Mouse (Mus musculus): Measurements from ENCODE around the gene Izumo4. TPM values are rescaled to one million over a fixed set of nuclear protein-coding genes. Genes with fewer than 3 reads are reported as not detected.

Izumo4 gene
- polyA plus RNA-seq, 1 experiment from 2014 or later, result 22.3 TPM

DNA sequence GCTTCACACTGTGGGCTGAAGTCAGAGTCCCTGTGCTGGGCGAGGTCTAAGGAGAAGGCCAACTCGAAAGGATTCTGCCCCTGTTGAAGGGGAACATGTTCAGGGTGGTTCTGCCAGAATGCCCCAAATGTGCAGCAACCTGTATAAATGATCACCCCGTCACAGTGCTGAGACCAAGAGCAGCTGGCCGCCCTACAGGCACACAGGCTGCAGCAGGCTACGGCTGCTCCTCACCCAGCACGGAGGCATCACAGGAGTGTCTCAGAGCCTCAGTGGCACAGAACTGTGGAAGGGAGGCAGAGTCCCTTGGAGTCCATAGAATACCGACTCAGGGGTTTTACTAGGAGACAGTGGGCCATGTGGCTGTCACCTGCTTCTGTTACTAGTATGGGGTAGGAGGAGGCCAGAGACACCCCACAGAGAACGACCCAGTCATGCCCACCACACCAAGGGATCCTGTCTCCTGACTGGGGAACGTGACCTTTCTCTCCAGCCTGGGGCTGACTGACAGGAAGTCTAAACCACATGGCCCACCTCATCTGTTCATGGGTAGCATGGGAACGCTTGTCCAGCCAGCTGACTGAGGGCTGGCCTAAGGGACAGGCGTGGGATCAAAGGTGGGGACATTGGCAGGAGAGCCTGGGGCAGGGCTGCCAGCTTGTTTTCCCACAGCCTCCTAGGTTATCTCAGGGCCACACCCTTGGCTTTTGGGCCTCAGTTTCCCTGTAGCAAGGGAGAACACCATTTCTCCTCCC is 29.9 kb upstream of the Izumo4 start:
- WGBS, result 81% methylated on average over 11 of the region's 11 CpGs
- 0 out of 2 replicates have a peak overlapping the region, but pooled peaks have one; percentile 15 for H3K9ac ChIP-seq
- H3K27ac ChIP-seq, result no peak overlapping the region
- ATAC-seq, result no peak
- H3K9me3 ChIP-seq, result no peaks in the 10 kb centered on the region
- no peaks in the 10 kb centered on the region for H3K27me3 ChIP-seq (replicated peaks)
- H3K36me3 ChIP-seq, result peaks cover 48% of the 10 kb centered on the region
- H3K4me3 ChIP-seq (replicated peaks), result no peak overlapping the region
- H3K4me2 ChIP-seq (replicated peaks), result no peak overlapping the region
- H3K4me1 ChIP-seq (replicated peaks), result peaks cover 33% of the 10 kb centered on the region

GRCm38 (mm10) chr10:80673690-80674089 is 28.3 kb upstream of the Izumo4 start:
- no peak for ATAC-seq
- H3K4me1 ChIP-seq (replicated peaks), result peaks cover 47% of the 10 kb centered on the region

DNA sequence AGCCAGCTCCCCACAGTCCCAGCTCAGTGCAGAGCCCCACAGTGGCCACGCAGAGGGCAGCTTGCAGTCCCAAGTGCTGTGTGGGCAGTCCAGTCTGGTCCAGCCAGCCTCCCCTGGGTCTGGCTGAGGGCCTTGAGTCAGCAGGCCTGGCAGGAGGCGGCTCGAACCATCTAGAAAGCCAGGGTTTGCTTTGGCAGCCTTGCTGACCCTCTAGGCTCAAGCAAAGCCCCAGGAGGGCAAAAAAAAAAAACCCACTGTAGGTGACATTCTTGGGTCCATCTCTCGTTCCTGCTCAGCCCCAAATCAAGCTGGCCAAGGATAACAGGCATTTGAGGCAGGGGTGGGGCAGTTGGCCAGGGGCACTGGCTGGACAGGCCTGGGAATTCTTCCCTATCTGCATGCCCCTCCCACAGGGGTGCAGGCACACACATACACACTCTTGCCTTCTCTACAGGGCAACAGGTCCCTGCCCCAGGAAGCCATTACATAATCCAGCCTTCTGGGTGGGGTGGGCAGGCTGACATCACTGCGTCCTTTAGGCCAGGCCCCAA is 27.7 kb upstream of the Izumo4 start:
- Histone ChIP-seq H3K27me3 (replicated peaks) (no peaks in the 10 kb centered on the region), H3K9ac (peak overlapping the region; percentile 96), H3K4me3 (replicated peaks) (peak overlapping the region; percentile 92), H3K36me3 (peaks cover 28% of the 10 kb centered on the region), H3K27ac (peak overlapping the region; percentile 34; the same call in 1 of the 2 replicates), H3K9me3 (no peaks in the 10 kb centered on the region), H3K4me1 (replicated peaks) (peaks cover 53% of the 10 kb centered on the region), H3K4me2 (replicated peaks) (peak overlapping the region; percentile 85)
- ATAC-seq, result no peak
- WGBS, result 52% methylated on average over 5 of the region's 5 CpGs

More at GRCm38 (mm10) chr10:80673690-80674089, 28.3 kb upstream of the Izumo4 start:
- Histone ChIP-seq H3K36me3 (peaks cover 33% of the 10 kb centered on the region), H3K9ac (peak overlapping the region; percentile 96), H3K27me3 (replicated peaks) (no peaks in the 10 kb centered on the region), H3K4me2 (replicated peaks) (peak overlapping the region; percentile 85), H3K27ac (peak overlapping the region; percentile 34; the same call in 1 of the 2 replicates), H3K9me3 (no peaks in the 10 kb centered on the region), H3K4me3 (replicated peaks) (peak overlapping the region; percentile 92)
- 65% methylated on average over 3 of the region's 3 CpGs for WGBS

- Histone ChIP-seq H3K4me1 (replicated peaks) (peaks cover 55% of the 10 kb centered on the region), H3K4me2 (replicated peaks) (peak overlapping the region; percentile 85), H3K27ac (peak overlapping the region; percentile 80), H3K9me3 (no peaks in the 10 kb centered on the region), H3K9ac (peak overlapping the region; percentile 96), H3K36me3 (peaks cover 21% of the 10 kb centered on the region), H3K27me3 (replicated peaks) (no peaks in the 10 kb centered on the region), H3K4me3 (replicated peaks) (peak overlapping the region; percentile 92)
- WGBS, result 12% methylated on average over 6 of the region's 6 CpGs
- no peak for ATAC-seq
Measured at GRCm38 (mm10) chr10:80674851-80675404, 27.1 kb upstream of the Izumo4 start.

DNA sequence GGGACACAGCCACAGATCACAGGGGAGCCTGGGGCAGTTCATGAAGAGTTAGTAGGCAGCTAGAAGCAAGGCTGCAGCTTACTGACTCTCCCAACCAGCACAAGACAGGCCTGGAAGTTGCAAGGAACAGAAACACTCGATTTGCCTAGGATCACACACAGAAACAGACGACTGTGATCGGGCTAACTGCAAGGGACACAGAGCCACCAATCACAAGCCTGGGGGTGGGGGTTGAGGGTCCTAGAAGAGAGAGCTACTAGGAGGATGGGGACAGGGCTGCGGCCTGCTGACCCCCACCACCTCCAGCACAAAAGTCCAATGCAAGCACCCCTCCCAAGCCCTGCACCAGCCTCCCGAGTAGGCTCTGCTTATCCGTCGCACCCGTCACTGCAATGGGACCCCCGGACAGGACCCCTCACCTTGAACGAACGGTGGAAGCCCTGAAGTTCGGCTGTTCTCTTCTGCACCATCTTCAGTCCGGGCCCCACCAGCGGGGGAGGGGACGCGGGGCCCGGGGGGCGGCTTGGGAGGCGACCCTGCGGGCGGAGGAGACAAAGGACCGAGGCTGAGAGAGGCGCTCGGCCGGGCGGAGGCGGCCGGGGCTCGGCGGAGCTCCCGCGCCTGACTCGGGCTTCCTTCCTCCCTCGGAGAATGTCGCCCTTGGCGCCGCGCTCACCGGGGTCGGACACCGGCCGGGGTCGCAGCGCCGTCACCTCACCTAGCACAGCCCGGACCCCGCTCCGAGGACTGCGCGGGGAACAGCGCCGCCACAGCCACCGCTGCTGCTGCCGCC is 26.4 kb upstream of the Izumo4 start:
- peak overlapping the region; percentile 80 for H3K27ac ChIP-seq
- H3K9ac ChIP-seq, result peak overlapping the region; percentile 96
- H3K36me3 ChIP-seq, result peaks cover 15% of the 10 kb centered on the region
- WGBS, result under 1% methylated on average over 50 of the region's 54 CpGs
- ATAC-seq, result peak; percentile 7
- H3K4me1 ChIP-seq (replicated peaks), result peaks cover 55% of the 10 kb centered on the region
- H3K27me3 ChIP-seq (replicated peaks), result no peaks in the 10 kb centered on the region
- no peaks in the 10 kb centered on the region for H3K9me3 ChIP-seq
- peak overlapping the region; percentile 85 for H3K4me2 ChIP-seq (replicated peaks)
- peak overlapping the region; percentile 92 for H3K4me3 ChIP-seq (replicated peaks)

DNA sequence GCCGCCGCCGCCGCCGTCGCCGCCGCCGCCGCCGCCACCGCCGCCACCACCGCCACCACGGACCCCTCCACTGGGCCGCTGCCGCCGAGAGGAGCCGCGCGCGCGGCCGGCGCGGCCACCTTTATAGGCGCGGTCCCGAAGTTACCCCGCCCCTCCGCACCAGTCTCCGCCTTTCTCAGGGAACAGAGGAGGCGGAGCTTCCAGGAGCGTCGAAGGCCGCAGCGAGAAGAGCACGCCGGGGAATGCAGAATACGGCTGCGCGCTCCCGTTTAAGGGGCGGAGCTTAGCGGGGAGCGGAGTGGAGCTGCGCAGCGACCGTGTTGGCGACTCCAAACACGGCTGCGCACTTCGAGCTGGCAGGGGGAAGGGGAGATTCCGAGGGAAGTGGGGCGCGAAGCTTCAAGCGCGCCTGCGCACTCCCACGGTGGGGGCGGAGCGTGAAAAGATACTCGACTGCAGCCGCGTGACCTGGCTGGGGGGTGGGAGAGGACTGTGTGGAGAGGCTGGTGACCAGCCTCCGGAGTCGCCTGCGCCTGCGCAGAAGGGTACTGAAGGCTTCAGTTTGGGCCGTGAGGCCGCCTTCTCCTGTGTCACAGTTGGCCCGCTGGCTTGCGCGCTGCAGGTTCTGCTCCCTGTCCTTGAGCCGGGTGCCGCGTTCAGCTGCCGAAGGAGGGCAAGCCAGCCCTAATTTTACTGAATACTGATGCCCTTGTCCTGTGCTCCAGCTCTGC is 25.6 kb upstream of the Izumo4 start:
- Histone ChIP-seq H3K9ac (peak overlapping the region; percentile 96), H3K9me3 (no peaks in the 10 kb centered on the region), H3K4me3 (replicated peaks) (peak overlapping the region; percentile 92), H3K27ac (peak overlapping the region; percentile 97), H3K36me3 (peaks cover 9% of the 10 kb centered on the region), H3K4me2 (replicated peaks) (peak overlapping the region; percentile 85), H3K4me1 (replicated peaks) (peaks cover 55% of the 10 kb centered on the region), H3K27me3 (replicated peaks) (no peaks in the 10 kb centered on the region)
- under 1% methylated on average over 77 of the region's 78 CpGs for WGBS
- peak; percentile 93 for ATAC-seq

DNA sequence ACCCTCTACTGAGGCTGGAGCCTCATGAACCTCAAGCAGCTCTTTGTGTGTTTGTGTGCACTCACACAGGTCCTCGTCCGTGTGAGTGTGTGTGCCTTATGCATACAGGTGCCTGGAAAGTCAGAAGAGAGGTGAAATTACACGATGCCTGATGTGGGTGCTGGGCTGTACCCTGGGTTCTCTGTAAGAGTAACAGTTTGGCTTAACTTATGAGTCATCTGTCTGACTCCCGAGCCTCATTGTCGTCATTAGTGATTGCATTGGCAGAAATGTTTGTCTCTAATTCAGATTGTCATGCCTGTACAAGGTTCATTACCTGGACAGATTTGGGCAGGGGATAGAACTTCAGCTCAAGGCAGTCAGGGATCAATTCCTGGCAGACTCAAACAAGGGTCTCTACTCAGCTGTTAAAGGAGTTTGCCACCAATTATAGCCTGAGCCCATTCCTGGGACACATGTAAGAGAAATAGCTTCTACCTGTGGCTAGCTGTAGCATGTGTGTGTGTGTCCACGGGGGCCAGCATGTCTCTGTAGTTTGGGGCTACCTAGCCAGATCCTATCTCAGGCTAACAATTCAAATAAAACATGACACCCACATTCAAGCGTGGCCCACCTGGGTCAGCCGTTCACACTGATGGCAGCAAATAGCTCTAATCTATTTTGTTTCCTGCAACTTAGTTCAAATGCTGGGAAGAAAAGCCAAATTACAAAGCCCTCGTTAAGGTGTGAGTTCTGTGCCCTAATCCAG is 24.7 kb upstream of the Izumo4 start:
- WGBS, result 28% methylated on average over 9 of the region's 9 CpGs
- Histone ChIP-seq H3K4me3 (replicated peaks) (peak overlapping the region; percentile 92), H3K36me3 (0 out of 2 replicates have a peak, but pooled peaks cover under 1% of the 10 kb centered on the region), H3K9me3 (no peaks in the 10 kb centered on the region), H3K4me2 (replicated peaks) (peak overlapping the region; percentile 83), H3K9ac (peak overlapping the region; percentile 65), H3K4me1 (replicated peaks) (peaks cover 50% of the 10 kb centered on the region), H3K27ac (peak overlapping the region; percentile 97), H3K27me3 (replicated peaks) (no peaks in the 10 kb centered on the region)
- peak; percentile 0; the same call in 1 of the 2 replicates for ATAC-seq

DNA sequence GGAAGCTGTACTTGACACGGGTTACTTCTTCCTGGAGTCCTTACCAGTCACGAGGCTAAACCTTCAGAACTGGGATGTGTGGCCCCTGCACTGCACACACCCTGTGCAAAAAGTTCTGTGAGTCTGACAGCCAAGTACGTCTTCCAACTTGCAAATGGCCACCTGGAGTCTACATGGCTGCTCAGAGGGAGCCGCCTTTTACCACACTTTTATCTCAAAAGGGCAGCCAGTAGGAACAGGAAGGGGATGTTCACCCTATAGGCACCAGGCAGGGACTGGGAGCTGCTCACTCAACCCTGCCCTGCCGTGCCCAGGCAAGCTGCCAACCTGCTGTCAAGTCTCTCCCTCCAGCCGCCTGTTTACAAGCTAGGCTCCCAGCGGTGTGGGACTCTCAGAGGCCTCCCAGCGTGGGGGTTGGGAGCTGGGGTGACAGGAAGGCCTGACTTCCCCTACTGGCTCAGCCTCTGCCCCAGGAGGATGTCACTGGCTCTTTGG is 24.0 kb upstream of the Izumo4 start, which contains the start of gene Mknk2:
Gene Mknk2 (minus strand): TSS at position 171 of the 495 bp plus-strand sequence.
- Histone ChIP-seq H3K4me3 (replicated peaks) (peak within 1 kb of the TSS; percentile 92), H3K27ac (peak within 1 kb of the TSS; percentile 97), H3K9me3 (no peaks in the 10 kb centered on the region), H3K4me2 (replicated peaks) (peak within 1 kb of the TSS; percentile 83), H3K36me3 (0 out of 2 replicates have a peak, but pooled peaks cover 2% of the 10 kb centered on the region), H3K9ac (peak within 1 kb of the TSS; percentile 65), H3K27me3 (replicated peaks) (no peaks in the 10 kb centered on the region), H3K4me1 (replicated peaks) (peaks cover 45% of the 10 kb centered on the region)
- 7% methylated on average over 8 of the region's 8 CpGs for WGBS
- peak; percentile 34 for ATAC-seq

DNA sequence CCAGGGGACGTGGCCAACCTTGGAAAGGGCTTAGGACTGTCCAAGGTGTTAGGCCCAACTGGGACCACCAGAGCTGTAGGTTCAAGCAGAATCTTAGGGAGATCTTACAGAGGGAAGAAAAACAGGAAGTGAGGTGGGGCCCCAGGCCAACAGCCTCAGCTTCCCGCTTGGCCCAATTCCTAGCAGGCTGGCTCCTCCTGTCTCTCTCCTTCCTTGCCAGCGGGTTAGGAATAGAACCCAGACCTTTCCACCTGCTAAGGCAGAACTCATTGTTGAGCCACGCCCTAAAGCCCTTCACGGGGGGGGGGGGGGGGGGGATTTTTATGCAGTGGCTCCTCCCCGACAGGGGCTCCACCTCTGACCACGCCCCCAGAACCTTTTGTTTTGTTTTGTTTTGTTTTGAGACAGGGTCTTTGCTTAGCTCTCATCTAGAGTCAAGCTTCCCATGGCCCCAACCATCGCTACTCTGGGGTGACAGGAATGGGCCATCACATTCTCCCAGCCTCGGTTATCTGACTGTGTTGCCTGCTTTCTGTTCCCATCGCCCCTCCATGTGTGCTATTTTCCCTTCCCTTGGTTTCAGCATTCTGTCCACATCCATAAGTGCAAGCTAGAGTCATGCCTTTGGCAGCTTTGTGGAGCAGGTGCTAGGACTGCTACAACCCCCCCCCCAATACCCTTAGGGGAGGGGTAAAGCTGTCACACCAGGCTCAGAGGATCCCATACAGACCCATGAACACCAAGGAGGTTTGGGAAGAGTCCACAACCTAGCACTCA is 23.2 kb upstream of the Izumo4 start:
- H3K4me2 ChIP-seq (replicated peaks), result peak overlapping the region; percentile 83
- WGBS, result 46% methylated on average over 10 of the region's 10 CpGs
- H3K4me1 ChIP-seq (replicated peaks), result peaks cover 37% of the 10 kb centered on the region
- H3K9ac ChIP-seq, result peak overlapping the region; percentile 10; the same call in 1 of the 2 replicates
- H3K27me3 ChIP-seq (replicated peaks), result no peaks in the 10 kb centered on the region
- H3K9me3 ChIP-seq, result no peaks in the 10 kb centered on the region
- H3K4me3 ChIP-seq (replicated peaks), result no peak overlapping the region
- H3K27ac ChIP-seq, result peak overlapping the region; percentile 97
- H3K36me3 ChIP-seq, result 0 out of 2 replicates have a peak, but pooled peaks cover 2% of the 10 kb centered on the region
- no peak for ATAC-seq

DNA sequence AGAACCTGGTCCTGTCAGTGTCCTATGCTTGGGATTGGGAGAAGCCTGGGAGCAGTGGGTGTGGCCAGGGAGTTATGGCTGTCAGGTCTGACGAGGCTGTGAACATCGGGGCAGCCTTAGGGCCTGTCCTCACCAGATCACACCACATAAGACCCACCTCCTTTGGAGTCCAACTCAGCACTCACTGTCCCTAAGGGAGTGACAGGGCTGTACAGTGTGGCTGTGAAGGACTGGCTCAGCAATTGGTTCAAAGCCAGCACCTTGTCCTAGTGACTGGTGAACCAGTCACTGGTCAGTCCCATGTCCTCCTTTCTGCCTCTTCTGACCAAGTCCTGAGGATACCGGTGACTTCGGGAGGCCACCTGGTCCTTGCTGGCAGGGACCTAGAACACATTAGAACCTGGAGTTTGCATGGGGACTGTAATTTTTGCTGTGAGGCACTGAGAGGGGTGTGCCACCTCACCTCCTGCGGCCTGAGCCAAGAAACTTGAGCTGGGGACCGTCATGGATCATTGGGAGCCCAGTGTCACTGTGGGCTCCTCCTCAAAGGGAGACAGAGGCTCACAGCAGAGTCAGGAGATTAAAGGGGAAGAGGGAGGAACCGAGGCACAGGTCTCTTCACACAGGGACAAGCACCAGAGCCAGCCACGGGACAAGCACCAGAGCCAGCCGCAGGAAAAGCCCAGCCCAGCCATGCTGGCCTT is 22.3 kb upstream of the Izumo4 start:
- 59% methylated on average over 9 of the region's 9 CpGs for WGBS
- Histone ChIP-seq H3K27ac (peak overlapping the region; percentile 97; the same call in 1 of the 2 replicates), H3K36me3 (0 out of 2 replicates have a peak, but pooled peaks cover 2% of the 10 kb centered on the region), H3K27me3 (replicated peaks) (no peaks in the 10 kb centered on the region), H3K9ac (no peak overlapping the region), H3K9me3 (no peaks in the 10 kb centered on the region), H3K4me3 (replicated peaks) (no peak overlapping the region), H3K4me1 (replicated peaks) (peaks cover 28% of the 10 kb centered on the region), H3K4me2 (replicated peaks) (no peak overlapping the region)
- ATAC-seq, result no peak

Data from intestine, embryonic 15.5 days (tissue).